Mouse (Mus musculus) stomach, embryonic 14.5 days (tissue): ENCODE measurements around the gene Dusp19. TPM values are rescaled to one million over a fixed set of nuclear protein-coding genes. Genes with fewer than 3 reads are reported as not detected.

Experiments used
- ATAC-seq: fragments of 200-750 bp; cut with Nextera tagmentation; 2 replicates; pipeline ENCODE4 v1.8.0; 2017; ENCODE audit warnings: low read depth, moderate TSS enrichment; ENCODE audit not compliant: insufficient number of reproducible peaks, insufficient read depth, low FRiP score
- H3K27ac ChIP-seq: fragments of 300-500 bp; sonication (generic); 2 replicates; pipeline ENCODE4 v1.5.1; 2014; ENCODE audit warnings: mild to moderate bottlenecking, low read length, moderate library complexity, mixed read lengths
- H3K27me3 ChIP-seq: fragments of 300-500 bp; sonication (generic); 2 replicates; pipeline ENCODE4 v1.6.1; 2014; ENCODE audit warnings: low read length, control low read depth, mixed read lengths; ENCODE audit not compliant: control insufficient read depth, insufficient read depth
- H3K36me3 ChIP-seq: fragments of 300-500 bp; sonication (generic); 2 replicates; pipeline ENCODE4 v1.6.1; 2014; ENCODE audit warnings: mild to moderate bottlenecking, control low read depth, low read length, moderate library complexity, mixed read lengths; ENCODE audit not compliant: control insufficient read depth, insufficient read depth
- H3K4me1 ChIP-seq: fragments of 300-500 bp; sonication (generic); 2 replicates; pipeline ENCODE4 v1.6.1; 2014; ENCODE audit warnings: low read length, control low read depth, mixed read lengths; ENCODE audit not compliant: control insufficient read depth, insufficient read depth
- H3K4me2 ChIP-seq: fragments of 300-500 bp; sonication (generic); replicated peaks from 2 replicates; pipeline ENCODE4 v1.6.1; 2014; ENCODE audit warnings: low read depth, low read length, control low read depth
- H3K4me3 ChIP-seq: fragments of 300-500 bp; sonication (generic); 2 replicates; pipeline ENCODE4 v1.5.1; 2014; ENCODE audit warnings: low read depth, low read length, control low read depth
- H3K9ac ChIP-seq: fragments of 300-500 bp; sonication (generic); replicated peaks from 2 replicates; pipeline ENCODE4 v1.6.1; 2014; ENCODE audit warnings: low read depth, mild to moderate bottlenecking, control low read depth, low read length, moderate library complexity, mixed read lengths
- H3K9me3 ChIP-seq: fragments of 300-500 bp; sonication (generic); 2 replicates; pipeline ENCODE4 v1.6.1; 2016; ENCODE audit warnings: low read depth, low read length, control low read depth; ENCODE audit not compliant: control insufficient read depth
- WGBS: fragments of 180-500 bp; shearing (Covaris S2); extraction: QIAGEN DNeasy Blood & Tissue Kit; methylation state at CpG from one replicate; pipeline ENCODE4 v1.1.7; 2014; 5-methylcytosine and 5-hydroxymethylcytosine counted together
- polyA plus RNA-seq: library from polyadenylated mRNA; unstranded; fragments of >200 nt; fragmentation: Nextera tagmentation; extraction: Ambion mirVana; gene quantifications from 2 replicates; pipeline ENCODE4 v1.2.1, GENCODE M21; 2014

Dusp19 gene
- polyA plus RNA-seq = 18.3 and 19.1 TPM in 2 replicates

- H3K36me3 ChIP-seq = no peaks in the 10 kb centered on the region
- peak within 1 kb of the TSS; percentile 47 for H3K4me3 ChIP-seq
- H3K27ac ChIP-seq = peak within 1 kb of the TSS; percentile 53; the same call in 1 of the 2 replicates
- ATAC-seq = peak; percentile 99
- peak within 1 kb of the TSS; percentile 56 for H3K4me2 ChIP-seq
- H3K27me3 ChIP-seq = no peaks in the 10 kb centered on the region
- peaks cover 5% of the 10 kb centered on the region; the same call in 1 of the 2 replicates for H3K4me1 ChIP-seq
- WGBS = 2% methylated on average over 21 of the region's 21 CpGs
- H3K9me3 ChIP-seq = no peaks in the 10 kb centered on the region
- H3K9ac ChIP-seq = peak within 1 kb of the TSS; percentile 43
Observed at GRCm38 (mm10) chr2:80616854-80617737, at the start of gene Dusp19, which contains the start of gene Nup35. Dusp19 (plus strand) TSS chr2:80617045. Nup35 (plus strand) TSS chr2:80617236.

- Histone ChIP-seq H3K4me1 (no peaks in the 10 kb centered on the region), H3K4me3 (no peak overlapping the region), H3K27ac (no peak overlapping the region), H3K9ac (no peak overlapping the region), H3K36me3 (no peaks in the 10 kb centered on the region), H3K27me3 (no peaks in the 10 kb centered on the region), H3K4me2 (no peak overlapping the region), H3K9me3 (no peaks in the 10 kb centered on the region)
- ATAC-seq = no peak
- 89% methylated on average over 4 of the region's 4 CpGs for WGBS
Observed at GRCm38 (mm10) chr2:80567411-80567810, 49.4 kb upstream of the Dusp19 start.

DNA sequence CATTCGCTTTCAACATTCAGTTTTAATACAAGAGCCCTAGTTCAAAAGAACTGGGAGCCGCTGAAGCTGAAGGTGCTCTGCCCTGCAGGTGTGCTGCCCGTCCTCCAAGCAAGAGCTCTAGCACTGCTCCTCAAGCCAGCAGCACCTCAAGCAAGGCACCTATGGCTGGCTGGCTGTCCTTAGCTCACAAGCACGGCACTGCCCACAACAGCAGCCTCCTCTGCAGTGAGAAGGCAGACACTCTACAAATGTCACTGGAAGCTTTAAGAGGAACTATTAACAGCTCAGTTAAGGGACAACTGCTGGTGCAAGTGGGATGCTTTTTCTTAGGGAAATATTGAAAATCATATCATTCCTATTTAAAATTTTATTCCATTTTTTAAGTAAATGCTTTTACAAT is 46.2 kb upstream of the Dusp19 start:
- Histone ChIP-seq H3K4me3 (no peak overlapping the region), H3K9me3 (no peaks in the 10 kb centered on the region), H3K4me2 (no peak overlapping the region), H3K36me3 (no peaks in the 10 kb centered on the region), H3K27ac (no peak overlapping the region), H3K27me3 (no peaks in the 10 kb centered on the region), H3K9ac (no peak overlapping the region), H3K4me1 (no peaks in the 10 kb centered on the region)
- 69% methylated on average over 4 of the region's 4 CpGs for WGBS
- ATAC-seq = no peak

DNA sequence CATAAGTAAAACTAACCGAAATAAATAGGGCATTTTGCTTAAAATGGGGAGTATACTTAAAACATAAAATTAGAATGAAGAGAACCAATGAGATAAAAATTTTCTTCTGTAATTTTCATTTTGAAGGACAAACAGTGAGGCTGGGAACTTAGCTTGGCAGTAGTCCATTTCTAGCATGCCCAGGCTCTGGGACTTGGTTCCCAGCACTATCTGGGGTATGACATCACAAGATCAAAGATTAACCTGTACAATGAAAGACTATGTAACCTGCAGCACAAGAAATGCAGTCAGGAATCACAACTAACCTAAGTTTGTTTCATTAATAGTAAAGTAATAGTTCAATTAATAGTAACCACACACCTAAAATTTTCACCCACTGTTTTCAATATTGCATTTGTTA is 39.6 kb upstream of the Dusp19 start:
- Histone ChIP-seq H3K27me3 (no peaks in the 10 kb centered on the region), H3K4me3 (no peak overlapping the region), H3K36me3 (no peaks in the 10 kb centered on the region), H3K27ac (no peak overlapping the region), H3K4me2 (no peak overlapping the region), H3K9ac (no peak overlapping the region), H3K4me1 (peaks cover 12% of the 10 kb centered on the region), H3K9me3 (no peaks in the 10 kb centered on the region)
- 95% methylated on average over 1 of the region's 1 CpGs for WGBS
- no peak for ATAC-seq

DNA sequence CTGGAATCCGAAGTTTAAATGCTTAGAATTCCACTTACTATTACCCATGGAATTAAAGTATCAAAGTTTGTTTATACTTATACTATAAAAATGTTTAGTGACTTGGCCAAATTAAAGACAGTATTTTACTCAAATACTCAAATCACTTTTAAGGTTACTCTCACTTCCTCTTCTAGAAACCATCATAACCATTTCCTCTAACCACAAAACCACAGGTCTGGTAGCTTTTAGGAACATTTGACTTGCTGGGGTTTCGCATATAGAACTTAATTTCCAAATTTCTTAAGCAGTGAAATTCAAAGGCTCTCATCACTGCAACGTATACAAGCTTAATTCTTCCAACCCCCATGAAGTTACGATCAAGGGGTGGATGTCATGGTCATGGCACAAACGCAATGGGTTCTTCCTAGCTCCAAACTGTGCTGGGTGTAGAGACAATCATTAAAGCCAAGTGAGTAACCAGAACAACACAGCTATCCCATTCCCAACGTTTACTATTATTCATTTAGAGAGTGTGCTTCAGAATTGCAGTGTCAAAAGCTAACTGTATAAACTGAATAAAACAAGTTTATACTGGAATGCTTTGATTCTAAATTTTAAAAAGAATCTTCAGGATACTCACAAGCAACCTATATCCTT is 37.5 kb upstream of the Dusp19 start:
- peak overlapping the region; percentile 65 for H3K4me3 ChIP-seq
- H3K4me1 ChIP-seq = peaks cover 12% of the 10 kb centered on the region
- no peak overlapping the region for H3K27ac ChIP-seq
- no peaks in the 10 kb centered on the region for H3K36me3 ChIP-seq
- H3K9me3 ChIP-seq = no peaks in the 10 kb centered on the region
- 30% methylated on average over 6 of the region's 6 CpGs for WGBS
- no peak for ATAC-seq
- peak overlapping the region; percentile 52 for H3K4me2 ChIP-seq
- no peak overlapping the region for H3K9ac ChIP-seq
- no peaks in the 10 kb centered on the region for H3K27me3 ChIP-seq

- Histone ChIP-seq H3K9me3 (no peaks in the 10 kb centered on the region), H3K9ac (peak overlapping the region; percentile 89), H3K4me3 (peak overlapping the region; percentile 65), H3K4me2 (peak overlapping the region; percentile 52), H3K27me3 (no peaks in the 10 kb centered on the region), H3K36me3 (no peaks in the 10 kb centered on the region), H3K27ac (peak overlapping the region; percentile 98), H3K4me1 (peaks cover 12% of the 10 kb centered on the region)
- peak; percentile 66; the same call in 1 of the 2 replicates for ATAC-seq
- WGBS = under 1% methylated on average over 65 of the region's 65 CpGs
Observed at GRCm38 (mm10) chr2:80580311-80580961, 36.4 kb upstream of the Dusp19 start.

- Histone ChIP-seq H3K4me2 (peak within 1 kb of the TSS; percentile 52), H3K27ac (peak within 1 kb of the TSS; percentile 98), H3K9ac (peak within 1 kb of the TSS; percentile 89), H3K36me3 (no peaks in the 10 kb centered on the region), H3K9me3 (no peaks in the 10 kb centered on the region), H3K4me1 (peaks cover 12% of the 10 kb centered on the region), H3K4me3 (peak within 1 kb of the TSS; percentile 65), H3K27me3 (no peaks in the 10 kb centered on the region)
- under 1% methylated on average over 69 of the region's 88 CpGs for WGBS
- ATAC-seq = peak; percentile 88
Observed at GRCm38 (mm10) chr2:80581043-80581711, 35.7 kb upstream of the Dusp19 start, which contains the start of gene Nckap1. Nckap1 (minus strand) TSS chr2:80581380.

GRCm38 (mm10) chr2:80582356-80582755 is 34.5 kb upstream of the Dusp19 start:
- no peak overlapping the region for H3K27ac ChIP-seq
- 84% methylated on average over 3 of the region's 3 CpGs for WGBS
- no peak overlapping the region for H3K4me2 ChIP-seq
- no peaks in the 10 kb centered on the region for H3K36me3 ChIP-seq
- no peak overlapping the region for H3K4me3 ChIP-seq
- H3K9ac ChIP-seq = no peak overlapping the region
- H3K27me3 ChIP-seq = no peaks in the 10 kb centered on the region
- ATAC-seq = no peak
- peaks cover 15% of the 10 kb centered on the region for H3K4me1 ChIP-seq
- H3K9me3 ChIP-seq = no peaks in the 10 kb centered on the region
